Mouse (Mus musculus) cerebellum, adult 8-10 months (tissue): Measurements from ENCODE around the gene Endou.

Experiments used
- DNase-seq: peaks from one replicate; pipeline ENCODE4 v3.0.0; 2022

The Endou gene

GRCm38 (mm10) chr15:97752491-97752890 lies 21.4 kb upstream of the Endou start:
- DNase-seq, result no peak

DNA sequence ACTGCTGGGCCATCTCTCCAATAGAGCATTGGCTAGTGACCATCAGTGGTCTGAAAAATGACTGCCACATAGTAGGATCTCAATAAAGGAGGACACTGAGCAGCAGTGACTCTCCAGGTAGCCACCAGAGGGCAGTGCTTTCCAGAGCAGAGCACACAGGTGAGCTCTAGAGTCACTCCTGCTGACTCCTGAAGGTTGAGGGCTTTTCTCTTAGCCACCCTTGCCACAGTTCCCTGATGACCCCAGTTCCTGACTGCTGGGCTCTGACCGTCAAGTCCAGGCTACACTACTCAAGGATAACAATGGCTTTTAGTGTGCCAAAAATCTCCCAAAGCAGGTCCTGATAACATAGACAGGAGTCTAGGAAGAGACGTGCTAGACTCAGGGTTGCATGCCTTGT lies 20.5 kb upstream of the Endou start:
- DNase-seq, result no peak

- peak; percentile 18 for DNase-seq
Measured at GRCm38 (mm10) chr15:97750697-97751096, 19.6 kb upstream of the Endou start.

GRCm38 (mm10) chr15:97749841-97750240 lies 18.7 kb upstream of the Endou start:
- DNase-seq, result no peak

DNA sequence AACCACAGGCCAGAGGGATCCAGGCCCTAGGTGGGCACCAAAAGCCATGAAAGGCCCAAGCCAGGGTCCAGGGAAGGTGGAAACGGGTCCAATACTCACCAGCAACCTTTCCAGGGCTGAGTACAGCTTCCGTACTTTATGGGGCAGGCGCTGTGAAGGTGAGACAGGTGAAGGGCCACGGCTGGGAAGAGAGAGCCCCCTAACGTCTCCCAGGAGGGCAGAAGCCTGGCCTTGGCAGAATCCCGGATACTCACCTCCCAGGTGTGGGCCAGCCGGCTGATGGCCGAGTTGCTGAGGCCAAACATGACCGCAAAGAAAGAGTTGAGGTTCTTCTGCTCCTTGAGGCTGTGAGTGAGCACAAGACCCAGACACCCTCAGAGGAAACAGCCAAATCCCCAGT lies 18.3 kb upstream of the Endou start:
- no peak for DNase-seq

DNA sequence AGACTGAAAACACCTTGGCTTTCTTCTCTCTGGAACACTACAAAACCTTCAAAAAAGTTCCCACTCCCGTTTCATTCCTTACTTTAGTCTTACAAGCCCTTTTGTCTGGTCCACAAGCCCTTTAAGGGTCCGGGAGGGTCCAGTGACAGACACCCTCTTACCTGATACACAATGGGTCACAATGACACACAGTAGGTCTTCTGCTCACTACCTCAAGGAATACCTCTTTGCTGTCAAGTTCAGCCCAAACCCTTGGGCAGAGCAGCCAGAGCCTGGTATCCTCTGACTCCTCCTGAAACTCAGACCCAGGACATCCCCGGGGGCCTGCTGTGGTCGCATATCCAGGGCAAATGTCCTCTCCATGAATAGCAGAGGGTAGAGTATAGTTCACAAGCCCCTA lies 17.8 kb upstream of the Endou start:
- DNase-seq, result no peak

- DNase-seq, result no peak
Measured at GRCm38 (mm10) chr15:97748309-97748708, 17.2 kb upstream of the Endou start.

GRCm38 (mm10) chr15:97747486-97747885 lies 16.3 kb upstream of the Endou start:
- no peak for DNase-seq

GRCm38 (mm10) chr15:97746748-97747147 lies 15.6 kb upstream of the Endou start:
- no peak for DNase-seq

DNA sequence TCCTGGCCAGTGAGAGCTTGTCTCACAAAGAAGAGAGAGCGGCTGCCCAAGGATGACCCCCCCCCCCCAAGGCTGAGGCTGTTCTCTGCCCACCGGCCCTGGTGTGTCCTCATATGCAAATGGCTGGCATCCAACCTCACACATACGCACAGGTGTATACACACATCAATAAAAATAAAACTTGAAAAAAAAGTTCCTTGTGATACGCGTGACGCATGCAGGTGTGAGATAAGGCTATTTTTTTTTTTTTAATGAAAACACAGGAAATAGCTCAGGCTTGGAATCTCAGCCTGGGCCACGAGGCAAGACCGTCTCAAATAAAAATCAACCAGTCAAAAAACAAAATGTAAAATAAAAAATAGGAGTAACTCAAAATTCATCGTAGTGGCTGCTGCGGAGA lies 15.1 kb upstream of the Endou start:
- DNase-seq, result no peak

DNA sequence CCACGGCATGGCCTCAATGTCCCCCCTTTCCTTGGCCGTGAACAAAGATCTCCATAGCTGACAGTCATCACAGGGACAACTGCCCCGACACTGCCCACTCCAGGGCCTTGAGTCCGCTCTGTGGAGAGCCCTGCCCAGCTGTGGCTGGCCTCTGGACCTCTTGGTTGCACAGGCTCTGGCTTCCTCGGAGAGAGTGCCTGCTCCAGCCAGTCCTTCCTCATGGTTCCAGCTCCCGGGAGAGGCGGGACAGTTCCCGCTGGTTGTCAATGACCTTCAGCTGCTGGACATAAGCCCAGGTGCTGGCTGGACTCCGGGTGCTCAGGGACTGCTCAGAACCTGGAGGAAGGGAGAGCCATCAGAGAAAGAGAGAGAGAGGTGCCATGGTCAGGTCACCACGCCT lies 14.2 kb upstream of the Endou start:
- no peak for DNase-seq

DNA sequence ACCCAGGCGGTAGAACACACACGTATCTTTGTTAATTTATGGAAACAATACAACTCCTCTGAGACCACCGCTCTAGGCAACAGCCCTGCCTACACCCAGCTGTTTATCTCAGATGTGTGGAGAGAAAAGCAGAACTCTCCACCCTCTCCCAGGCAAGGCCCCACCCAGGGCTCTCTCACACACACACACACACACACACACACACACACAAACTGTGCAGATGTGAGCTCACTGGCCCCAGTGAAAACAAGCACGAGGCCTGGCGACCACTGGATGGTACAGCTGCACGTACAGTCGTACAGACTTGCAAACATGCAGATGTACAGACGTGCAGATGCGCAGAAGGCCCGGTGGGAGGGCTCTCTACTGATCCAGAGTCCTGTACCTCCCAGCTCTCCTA lies 13.8 kb upstream of the Endou start:
- no peak for DNase-seq

DNA sequence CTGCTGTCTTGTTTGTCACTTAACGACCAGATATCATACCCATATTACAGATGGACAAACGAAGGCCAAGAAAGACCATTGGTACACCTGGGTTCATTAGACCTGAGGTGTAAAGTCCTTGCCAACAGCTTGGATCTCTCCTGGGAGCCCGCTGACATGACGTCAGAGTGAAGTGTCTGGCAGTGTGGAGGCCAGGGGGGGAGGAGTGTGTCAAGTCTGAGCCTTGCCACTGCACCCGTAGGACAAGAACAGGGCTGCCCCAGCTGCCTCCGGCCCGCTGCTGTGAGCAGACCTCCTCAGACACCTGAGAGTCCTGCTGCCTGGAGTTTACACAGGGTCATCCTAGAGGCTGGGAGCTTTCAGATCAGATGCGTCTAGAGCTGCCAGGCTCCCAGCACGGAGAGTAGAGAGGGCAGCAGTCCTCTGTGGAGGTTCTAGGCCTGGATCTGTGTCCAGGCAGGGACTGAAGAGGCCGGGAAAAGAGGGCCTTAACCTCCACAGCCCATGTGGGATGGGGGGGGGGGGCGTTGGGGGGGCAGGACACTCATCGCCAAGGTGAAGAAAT lies 12.9 kb upstream of the Endou start:
- DNase-seq, result no peak

GRCm38 (mm10) chr15:97743210-97743609 lies 12.1 kb upstream of the Endou start:
- DNase-seq, result no peak

- DNase-seq, result no peak
Measured at GRCm38 (mm10) chr15:97742600-97742999, 11.5 kb upstream of the Endou start.

DNA sequence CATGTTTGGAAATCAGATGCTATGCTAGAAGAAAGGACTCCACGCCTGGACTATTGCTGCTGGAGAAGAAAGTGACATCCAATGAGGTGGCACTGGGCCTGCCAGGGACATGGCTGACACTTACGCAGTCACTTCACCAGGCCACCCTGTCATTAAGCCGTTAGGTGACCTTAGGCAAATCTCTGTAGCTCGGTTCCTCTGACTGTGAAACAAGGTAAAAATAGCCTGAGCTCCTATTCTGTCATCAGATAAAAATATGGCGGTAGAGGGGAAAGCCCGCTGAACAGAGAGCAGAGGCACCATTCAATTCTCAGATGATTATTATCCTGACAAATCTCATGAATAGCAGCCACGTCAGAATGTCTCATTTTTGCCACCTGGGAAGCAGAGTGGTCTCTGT lies 10.9 kb upstream of the Endou start:
- DNase-seq, result no peak

DNA sequence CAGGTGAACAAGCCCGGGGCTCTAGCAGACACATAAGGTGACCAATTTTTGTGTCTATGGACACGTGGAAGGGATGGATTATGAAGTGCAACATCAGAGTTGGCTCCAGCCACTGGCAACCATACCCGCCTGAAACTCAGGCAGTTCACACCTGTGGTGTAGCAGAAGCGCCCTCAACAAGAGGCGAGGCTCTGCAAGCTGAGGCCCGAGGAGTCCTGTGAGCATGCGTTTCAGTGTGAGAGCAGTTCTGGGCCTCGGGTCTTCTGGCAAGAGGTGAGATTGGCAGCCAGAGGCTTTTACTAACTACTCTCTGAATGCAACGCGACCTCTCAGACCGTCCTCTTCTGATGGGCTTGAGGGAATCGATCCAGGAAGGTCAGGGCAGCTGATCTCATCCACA lies 10.5 kb upstream of the Endou start:
- no peak for DNase-seq

- DNase-seq, result no peak
Measured at GRCm38 (mm10) chr15:97740283-97740732, 9.2 kb upstream of the Endou start.

DNA sequence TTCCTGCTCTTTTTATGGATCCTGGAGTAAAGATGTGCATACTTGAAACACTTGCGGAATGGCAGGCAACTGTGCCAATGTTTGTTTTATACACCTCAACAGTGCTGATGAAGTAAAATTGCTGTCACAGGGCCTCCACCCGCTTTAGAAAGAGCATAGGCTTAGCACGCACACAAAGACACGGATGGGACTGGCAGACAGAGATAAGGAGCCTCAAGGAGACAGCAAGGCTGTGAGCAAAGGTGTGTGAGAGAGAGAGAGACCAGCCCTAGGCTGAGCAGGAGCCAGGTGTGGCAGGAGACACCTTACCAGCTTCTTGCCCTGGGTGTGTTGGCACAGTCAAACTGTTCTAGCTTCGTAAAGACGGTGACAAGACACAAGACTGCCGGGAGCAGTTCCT lies 7.8 kb upstream of the Endou start:
- no peak for DNase-seq

DNA sequence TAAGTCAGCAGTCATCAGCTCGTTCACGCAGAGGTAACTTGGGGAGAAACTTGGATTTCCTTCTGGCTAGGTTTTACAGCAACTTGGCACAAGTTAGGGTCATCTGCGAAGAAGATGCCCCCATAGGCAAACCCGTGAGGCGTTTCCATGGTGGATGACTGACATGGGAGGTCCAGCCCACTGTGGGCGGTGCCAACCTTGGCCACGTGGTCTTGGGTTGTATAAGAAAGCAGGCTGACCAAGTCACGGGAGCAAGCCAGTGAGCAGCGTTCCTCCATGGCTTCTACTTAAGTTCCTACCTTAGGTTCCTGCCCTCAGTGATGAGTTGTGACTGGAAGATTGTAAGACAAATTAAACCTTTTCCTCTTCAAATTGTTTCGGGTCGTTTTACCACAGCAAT lies 849 bp upstream of the Endou start:
- no peak for DNase-seq

DNA sequence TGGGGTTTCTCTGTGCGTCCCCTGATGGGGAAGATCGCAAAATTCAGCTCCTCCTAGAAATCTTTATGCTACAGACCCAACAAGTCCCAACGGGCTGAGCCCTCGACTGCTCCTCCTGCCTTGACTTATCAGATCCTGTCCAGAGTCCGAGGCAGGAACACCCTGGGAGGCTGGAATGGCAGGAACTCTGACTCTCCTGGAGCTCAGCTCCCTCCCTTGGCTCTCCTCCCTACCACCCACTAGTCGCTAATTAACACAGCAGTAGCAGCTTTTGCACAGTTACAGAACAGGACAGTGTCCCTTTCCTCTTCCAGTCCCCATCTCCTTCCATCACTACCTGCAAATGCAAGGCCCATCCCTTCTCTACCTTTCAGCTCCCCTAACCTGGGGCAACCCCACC lies 774 bp downstream of the Endou start:
- DNase-seq, result no peak

DNA sequence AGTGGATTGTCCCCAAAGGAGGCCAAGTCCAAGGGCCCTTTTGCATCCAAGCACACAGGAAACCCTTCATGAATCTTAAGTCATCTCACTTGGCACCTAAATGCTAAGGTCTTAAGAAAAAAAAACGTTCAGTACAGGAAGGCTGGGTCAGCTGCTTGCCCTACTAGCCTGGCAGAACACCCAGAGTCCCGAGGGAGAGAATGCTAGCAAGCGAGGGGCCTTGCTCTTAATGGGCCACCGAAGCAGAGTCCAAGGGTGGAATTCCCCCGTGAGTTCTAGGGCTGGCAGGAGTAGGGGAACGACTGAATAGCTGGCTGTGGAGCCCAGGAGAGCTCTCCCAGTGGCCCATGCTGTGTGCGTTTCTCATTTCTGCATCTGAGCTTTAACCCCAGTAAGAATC lies 2.3 kb downstream of the Endou start:
- no peak for DNase-seq

- no peak for DNase-seq
Measured at GRCm38 (mm10) chr15:97728394-97728793, 2.7 kb downstream of the Endou start.

- no peak for DNase-seq
Measured at GRCm38 (mm10) chr15:97727520-97727919, 3.6 kb downstream of the Endou start.

GRCm38 (mm10) chr15:97727048-97727447 lies 4.1 kb downstream of the Endou start:
- DNase-seq, result no peak

DNA sequence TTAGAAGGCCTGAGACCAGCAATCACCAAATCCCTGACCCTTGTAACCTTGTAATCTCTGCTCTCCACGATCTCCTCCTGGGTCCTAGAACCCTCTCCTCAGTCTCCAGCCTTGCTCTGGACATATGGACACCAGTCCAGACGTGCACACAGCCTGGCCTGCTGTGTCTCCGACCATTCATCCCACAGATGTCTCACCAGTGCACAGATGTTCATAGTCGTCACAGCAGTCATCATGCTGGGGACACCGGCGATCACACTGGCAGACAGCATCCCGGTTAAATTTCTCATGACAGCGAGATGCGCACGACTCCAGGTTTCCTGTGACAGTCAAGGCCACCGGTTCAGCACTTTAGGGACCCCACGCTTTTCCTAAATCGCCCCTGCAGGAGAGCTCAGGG lies 4.8 kb downstream of the Endou start:
- no peak for DNase-seq
